Mouse (Mus musculus) layer of hippocampus, adult 2 months (tissue): ENCODE measurements around the gene Rdh1. TPM values are rescaled to one million over a fixed set of nuclear protein-coding genes. Genes with fewer than 3 reads are reported as not detected.
"Not testable (repeated sequence)": the region's sequence is repeated elsewhere in the genome, so short reads cannot be mapped to it uniquely, and the experiment has no call there.

Experiments
- DNase-seq, 2 experiments: peaks; one replicate each; pipeline ENCODE4 v3.0.0; 2022; ENCODE audit warnings: low spot score in 2 of 2
- H3K27ac ChIP-seq: fragments of 200-600 bp; 2 replicates; pipeline ENCODE4 v1.8.1; 2022
- H3K4me3 ChIP-seq: fragments of 200-600 bp; 2 replicates; pipeline ENCODE4 v1.8.1; 2022; ENCODE audit warnings: mild to moderate bottlenecking
- CTCF ChIP-seq: fragments of 200-600 bp; conservative IDR thresholded peaks from 2 replicates; pipeline ENCODE4 v1.8.1; 2022; ENCODE audit warnings: antibody characterized with exemption, mild to moderate bottlenecking, moderate library complexity
- total RNA-seq, 2 experiments: library from RNA; stranded (reverse); gene quantifications; 2 replicates each; pipeline ENCODE4 v1.2.3; 2021

The Rdh1 gene
- total RNA-seq, 2 experiments from 2014 or later = 0.18 TPM; not detected in 1

DNA sequence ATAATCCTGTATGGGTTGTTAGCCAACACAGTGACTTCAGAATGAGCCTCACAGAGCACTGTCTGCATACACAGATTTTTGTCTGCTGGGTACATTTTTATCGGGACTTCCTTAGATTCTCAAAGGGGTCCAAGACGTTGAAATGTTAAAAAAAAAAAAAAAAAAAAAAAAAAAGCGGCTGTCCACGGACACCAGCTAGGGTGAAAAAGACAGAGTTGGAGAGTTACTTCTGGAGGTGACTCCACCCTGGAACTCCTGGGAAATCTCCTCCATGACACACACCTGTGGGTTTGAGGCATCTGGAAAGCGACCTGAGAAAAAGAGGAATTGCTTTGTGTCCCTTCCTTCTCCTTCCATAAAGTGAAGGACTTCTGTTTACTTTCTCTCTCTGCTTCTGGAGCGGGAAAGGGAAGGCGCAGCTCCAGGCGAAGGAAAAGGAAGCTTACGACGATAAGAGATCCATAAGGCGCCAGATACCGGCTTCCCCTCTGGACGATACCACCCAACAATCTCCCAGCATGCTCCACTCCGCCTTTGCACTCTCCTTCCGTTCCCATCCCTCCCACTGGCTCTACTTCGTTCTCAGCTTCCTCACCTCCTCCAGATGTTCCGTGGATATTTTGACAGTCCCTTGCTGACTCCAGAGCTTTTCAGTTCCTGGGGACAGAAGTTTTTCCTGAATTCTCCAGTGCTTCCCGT, 3.6 kb upstream of the Rdh1 start:
- TF ChIP-seq CTCF = no peak
- H3K4me3 ChIP-seq = peak overlapping the region; percentile 3; the same call in 1 of the 2 replicates
- no peak overlapping the region for H3K27ac ChIP-seq
- no peak for DNase-seq

DNA sequence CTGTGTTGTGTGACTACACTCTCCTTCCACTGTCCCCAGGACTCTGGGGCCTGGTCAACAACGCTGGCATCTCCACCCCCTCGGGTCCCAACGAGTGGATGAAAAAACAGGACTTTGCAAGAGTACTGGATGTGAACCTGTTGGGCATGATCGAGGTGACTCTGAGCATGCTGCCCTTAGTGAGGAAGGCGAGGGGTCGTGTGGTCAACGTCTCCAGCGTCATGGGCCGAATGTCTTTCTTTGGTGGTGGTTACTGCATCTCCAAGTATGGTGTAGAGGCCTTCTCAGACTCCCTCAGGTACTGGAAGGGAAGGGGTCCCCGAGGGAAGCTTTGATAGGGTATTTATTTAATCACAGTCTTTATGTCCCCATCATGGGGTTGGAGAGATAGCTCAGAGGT, 3.4 kb downstream of the Rdh1 start:
- H3K4me3 ChIP-seq, DNase-seq, H3K27ac ChIP-seq: not testable (repeated sequence)

DNA sequence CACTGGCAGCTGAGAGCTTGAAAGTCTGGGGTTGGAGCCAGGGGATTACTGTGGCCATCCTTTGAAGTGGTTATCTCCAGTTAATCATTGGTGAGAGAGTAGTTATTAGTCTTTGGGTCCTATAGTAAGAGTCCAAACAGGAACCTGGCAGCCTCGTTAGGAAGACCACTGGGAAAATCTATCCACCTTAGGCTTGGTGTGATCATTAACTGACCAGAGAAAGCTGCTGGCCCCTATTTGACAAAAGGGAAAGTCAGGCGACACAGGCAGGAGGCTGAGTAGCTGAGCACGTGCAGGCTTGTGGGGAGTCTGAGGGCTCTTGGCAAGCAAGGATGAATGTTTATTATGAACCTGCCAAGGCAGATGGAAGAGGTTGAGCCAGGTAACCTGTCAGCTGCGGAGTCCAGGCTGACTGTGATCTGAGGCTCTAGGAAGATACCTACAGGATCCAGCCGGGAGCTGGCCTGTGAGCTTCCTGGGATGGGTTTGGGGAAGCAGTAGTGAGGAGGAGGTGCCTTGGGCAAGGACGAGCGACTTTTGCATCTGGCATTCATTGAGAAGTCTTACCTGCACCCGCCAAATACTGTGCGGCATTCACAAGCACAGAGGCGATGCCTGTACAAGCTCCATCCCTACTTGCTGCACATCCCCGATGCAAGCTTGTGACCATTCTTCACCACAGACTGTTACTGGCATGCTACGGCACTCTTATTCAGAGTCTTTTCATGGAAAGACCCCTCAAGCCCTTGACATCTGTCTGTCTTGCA, 4.6 kb downstream of the Rdh1 start:
- no peak overlapping the region for H3K4me3 ChIP-seq
- no peak for DNase-seq
- H3K27ac ChIP-seq = no peak overlapping the region
- no peak for TF ChIP-seq CTCF

DNA sequence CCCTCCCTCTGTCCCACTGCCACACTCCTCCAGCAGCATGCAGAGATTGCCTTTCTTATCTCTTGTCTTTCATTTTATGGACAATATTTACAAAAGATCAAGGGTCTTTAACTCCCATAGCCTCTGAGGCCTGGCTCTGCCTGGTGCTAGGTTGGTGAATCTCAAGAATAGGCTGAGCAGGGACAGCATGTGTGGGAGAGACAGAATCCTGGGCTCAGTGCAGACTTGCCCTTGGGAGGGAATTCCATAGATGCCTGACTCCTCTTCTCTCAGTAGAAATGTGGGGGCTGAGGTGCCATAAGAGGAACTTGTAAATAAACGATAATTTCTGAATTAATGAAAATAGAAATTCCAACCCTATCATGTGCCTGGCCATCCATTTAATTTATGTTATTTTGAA, 7.0 kb downstream of the Rdh1 start:
- Histone ChIP-seq H3K4me3 (no peak overlapping the region), H3K27ac (no peak overlapping the region)
- DNase-seq = no peak
- no peak for TF ChIP-seq CTCF

DNA sequence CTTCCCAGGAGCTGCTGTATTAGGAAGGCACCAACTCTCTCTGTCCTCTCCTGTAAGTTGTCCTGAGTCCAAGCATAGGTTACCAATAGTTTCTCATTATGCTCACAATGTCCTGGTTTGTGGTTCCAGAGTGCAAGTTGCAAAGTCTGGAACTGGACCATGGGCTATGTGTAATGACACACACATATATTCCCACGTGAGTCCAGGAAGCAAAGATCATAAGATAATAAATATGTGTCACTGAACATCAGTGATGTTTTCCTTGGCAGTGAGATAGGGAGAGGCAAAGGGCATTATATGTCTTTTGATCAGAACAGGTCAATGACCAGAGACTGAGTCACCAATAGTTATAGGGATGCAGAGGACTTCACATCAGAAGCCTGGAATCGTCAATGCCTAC, 16.5 kb downstream of the Rdh1 start, which contains the start of gene Rdh9:
TSS of gene Rdh9 (plus strand) at position 376 of the 400 bp plus-strand sequence.
- Histone ChIP-seq H3K4me3 (no peak within 1 kb of the TSS), H3K27ac (no peak within 1 kb of the TSS)
- no peak for DNase-seq
- TF ChIP-seq CTCF = no peak

DNA sequence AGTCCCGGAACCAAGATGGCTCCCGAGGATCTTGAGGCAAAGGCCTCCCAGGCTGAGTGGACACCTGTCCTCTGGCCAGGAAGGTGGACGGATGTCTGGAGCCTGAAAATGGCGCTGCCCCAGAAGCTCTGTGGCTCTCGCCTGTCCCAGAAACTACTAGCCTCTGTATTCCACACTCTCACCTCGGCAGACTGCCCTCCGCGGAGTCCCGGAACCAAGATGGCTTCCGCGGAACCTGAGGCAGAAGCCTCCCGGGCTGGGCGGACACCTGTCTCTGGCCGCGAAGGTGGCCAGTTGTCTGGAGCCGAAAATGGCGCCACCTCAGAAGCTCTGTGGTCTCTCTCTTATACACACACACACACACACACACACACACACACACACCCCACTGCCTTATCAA, 22.8 kb downstream of the Rdh1 start:
- not testable (repeated sequence) for DNase-seq, H3K27ac ChIP-seq, H3K4me3 ChIP-seq

DNA sequence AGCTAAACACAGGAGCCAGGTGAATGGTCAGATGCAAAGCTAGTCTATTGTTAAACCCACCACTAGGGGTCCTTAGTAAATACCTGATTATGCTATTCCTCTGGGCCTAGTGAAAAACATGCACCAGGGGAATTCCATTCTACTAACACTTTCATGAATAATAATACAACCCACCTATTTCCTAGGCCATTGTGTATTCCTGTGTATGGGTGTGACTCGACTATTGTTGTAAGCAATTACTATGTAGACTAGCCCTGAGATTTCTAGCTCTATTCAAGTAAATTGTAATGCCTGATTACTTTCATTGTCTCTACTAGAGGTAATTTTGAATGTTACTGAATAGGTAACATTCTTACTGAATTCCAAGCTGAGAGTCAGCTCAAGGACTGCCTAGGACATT, 25.9 kb downstream of the Rdh1 start:
- not testable (repeated sequence) for H3K4me3 ChIP-seq

GRCm38 (mm10) chr10:127799295-127799694, 39.8 kb downstream of the Rdh1 start:
- no peak for DNase-seq
- Histone ChIP-seq H3K27ac (no peak overlapping the region), H3K4me3 (no peak overlapping the region)
- TF ChIP-seq CTCF = no peak

More for the DNA sequence above, 25.9 kb downstream of the Rdh1 start:
- not testable (repeated sequence) for H3K27ac ChIP-seq, DNase-seq
- peak; percentile 28 for TF ChIP-seq CTCF

DNA sequence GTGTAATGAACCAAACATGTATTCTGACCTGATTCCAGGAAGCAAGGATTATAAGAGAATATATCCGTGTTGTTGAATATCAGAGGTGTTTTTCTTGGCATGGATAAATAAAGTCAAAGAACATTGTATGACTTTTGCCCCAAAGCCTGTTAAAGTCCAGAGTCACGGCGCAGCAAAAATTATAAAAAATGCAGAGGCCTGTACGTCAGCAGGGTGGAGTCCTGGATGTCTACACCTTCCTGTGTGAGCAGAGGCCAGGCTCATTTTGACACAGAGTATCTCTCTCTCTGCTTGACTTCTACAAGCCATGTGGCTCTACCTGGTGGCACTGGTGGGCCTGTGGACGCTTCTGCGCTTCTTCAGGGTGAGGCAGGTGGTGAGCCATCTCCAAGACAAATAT, 41.4 kb downstream of the Rdh1 start, which contains the start of gene Rdh16:
TSS of gene Rdh16 (plus strand) at position 262 of the 400 bp plus-strand sequence.
- no peak for TF ChIP-seq CTCF
- Histone ChIP-seq H3K27ac (no peak within 1 kb of the TSS), H3K4me3 (no peak within 1 kb of the TSS)
- DNase-seq = no peak

DNA sequence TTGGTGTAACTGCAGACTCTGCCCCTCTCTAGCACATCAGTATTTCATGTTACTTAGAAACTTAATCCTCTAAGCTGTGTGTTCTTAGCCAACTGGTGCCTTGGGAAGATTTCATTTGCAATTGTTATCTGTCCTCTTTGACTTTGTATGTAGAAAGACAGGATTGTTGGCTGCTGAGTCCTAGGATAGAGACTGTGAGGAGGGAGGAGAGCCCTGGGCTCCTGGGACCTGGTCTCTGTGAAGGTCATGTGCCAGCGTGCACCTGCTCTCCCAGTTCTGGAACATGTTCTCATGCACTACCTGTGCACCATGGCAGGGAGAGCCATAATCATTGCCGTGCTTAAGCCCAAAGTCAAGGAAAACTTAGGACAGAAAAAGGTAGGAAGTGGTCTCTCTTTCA, 42.1 kb downstream of the Rdh1 start:
- no peak overlapping the region for H3K4me3 ChIP-seq
- H3K27ac ChIP-seq = no peak overlapping the region
- DNase-seq = no peak
- no peak for TF ChIP-seq CTCF

DNA sequence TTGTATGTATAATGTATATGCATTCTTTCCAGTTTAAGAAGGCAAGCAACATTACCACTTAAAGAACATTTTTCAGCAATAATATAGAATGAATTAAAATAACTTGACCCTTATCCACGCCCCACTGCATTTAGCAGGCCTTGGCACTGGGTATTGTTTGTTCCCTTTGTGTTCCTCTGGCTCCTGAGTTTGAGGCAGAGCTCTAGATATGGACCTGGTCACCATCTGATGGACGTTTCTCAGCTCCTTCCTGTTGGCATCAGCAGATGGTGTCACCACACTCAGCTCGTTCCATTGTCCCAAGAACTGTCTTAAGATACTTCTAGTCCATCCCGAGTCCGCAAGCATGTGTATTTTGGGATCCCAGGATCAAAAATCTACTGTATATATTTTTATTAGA, 42.7 kb downstream of the Rdh1 start:
- Histone ChIP-seq H3K4me3 (no peak overlapping the region), H3K27ac (no peak overlapping the region)
- no peak for DNase-seq
- TF ChIP-seq CTCF = no peak

- DNase-seq = no peak
- TF ChIP-seq CTCF = no peak
- no peak overlapping the region for H3K27ac ChIP-seq
- H3K4me3 ChIP-seq = no peak overlapping the region
Observed at GRCm38 (mm10) chr10:127804416-127804815, 44.9 kb downstream of the Rdh1 start.

GRCm38 (mm10) chr10:127815888-127816287, 56.4 kb downstream of the Rdh1 start:
- Histone ChIP-seq H3K4me3 (no peak overlapping the region), H3K27ac (no peak overlapping the region)
- no peak for DNase-seq
- TF ChIP-seq CTCF = no peak

GRCm38 (mm10) chr10:127817268-127817910, 57.9 kb downstream of the Rdh1 start:
- DNase-seq, H3K4me3 ChIP-seq, H3K27ac ChIP-seq: not testable (repeated sequence)

Other genes with a start within 250 kb of the Rdh1 start
- 1 to 10 TPM; 3.5 to 3.7 TPM for gene Ndufa4l2, start 244.8 kb upstream of the Rdh1 start, total RNA-seq
- 10 to 100 TPM; 25.4 to 27.6 TPM for gene Shmt2, start 237.3 kb upstream of the Rdh1 start, total RNA-seq
- gene Nxph4, start 225.2 kb upstream of the Rdh1 start, total RNA-seq = 1 to 10 TPM; 1.2 to 1.6 TPM
- gene Lrp1, start 138.6 kb upstream of the Rdh1 start, total RNA-seq = 100 to 1,000 TPM; 288 to 310 TPM
- gene Stat6, start 116.7 kb upstream of the Rdh1 start, total RNA-seq = 1 to 10 TPM; 6.4 to 6.7 TPM
- gene Nemp1, start 92.8 kb upstream of the Rdh1 start, total RNA-seq = 1 to 10 TPM; 5.8 to 6.8 TPM
- 10 to 100 TPM; 44.0 to 44.4 TPM for gene Nab2, start 91.2 kb upstream of the Rdh1 start, total RNA-seq
- gene Myo1a, start 54.6 kb upstream of the Rdh1 start, total RNA-seq = 1 to 10 TPM in 1 of 2 experiments, under 1 TPM in 1; 0.59 to 1.1 TPM
- gene Tac2, start 35.2 kb upstream of the Rdh1 start, total RNA-seq = 1 to 10 TPM; 2.2 to 3.6 TPM
- gene Zbtb39, start 20.2 kb upstream of the Rdh1 start, total RNA-seq = 10 to 100 TPM; 10.5 to 11.5 TPM
- gene Gpr182, start 8.0 kb upstream of the Rdh1 start, total RNA-seq = 1 to 10 TPM; 1.2 to 1.7 TPM
- gene Rdh16f1, start 66 bp downstream of the Rdh1 start, total RNA-seq = under 1 TPM in 1 of 2 experiments, not detected in 1; 0.39 TPM
- under 1 TPM in 1 of 2 experiments, not detected in 1; 0.61 TPM for gene Rdh9, start 16.7 kb downstream of the Rdh1 start, total RNA-seq
- gene Rdh16, start 41.4 kb downstream of the Rdh1 start, total RNA-seq = under 1 TPM; 0.17 to 0.26 TPM
- not detected for gene Rdh19, start 90.2 kb downstream of the Rdh1 start, total RNA-seq
- gene Rdh16f2, start 106.8 kb downstream of the Rdh1 start, total RNA-seq = not detected
- gene Rdh7, start 129.1 kb downstream of the Rdh1 start, total RNA-seq = not detected
- gene Sdr9c7, start 138.8 kb downstream of the Rdh1 start, total RNA-seq = under 1 TPM in 1 of 2 experiments, not detected in 1; 0.12 TPM
- gene Hsd17b6, start 247.9 kb downstream of the Rdh1 start, total RNA-seq = not detected